Mouse (Mus musculus): Measurements from ENCODE around the gene Pigq.

The Pigq gene

GRCm38 (mm10) chr17:25925348-25925747 is 19.4 kb downstream of the Pigq start:
- no peak for DNase-seq (ENCODE audit: low read depth, low spot score)

DNA sequence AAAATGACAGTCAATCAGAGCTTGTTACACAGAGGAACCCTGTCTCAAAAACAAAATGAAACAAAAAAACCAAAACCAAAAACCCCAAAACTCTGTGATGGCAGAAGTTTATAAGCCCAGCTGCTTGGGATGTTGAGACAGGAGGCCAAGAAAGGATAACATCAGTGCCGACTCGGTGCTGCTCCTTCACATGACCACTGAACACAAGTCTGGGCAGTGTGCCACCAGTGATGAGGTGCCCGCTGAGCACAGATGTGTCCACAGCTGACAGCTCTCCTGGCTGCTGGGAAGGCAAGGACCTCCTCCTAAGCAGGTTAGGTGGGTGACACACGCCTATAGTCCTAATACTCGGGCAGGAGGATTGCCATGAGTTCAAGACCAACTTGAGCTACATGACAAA is 22.6 kb downstream of the Pigq start:
- DNase-seq (ENCODE audit: low read depth, low spot score): no peak

DNA sequence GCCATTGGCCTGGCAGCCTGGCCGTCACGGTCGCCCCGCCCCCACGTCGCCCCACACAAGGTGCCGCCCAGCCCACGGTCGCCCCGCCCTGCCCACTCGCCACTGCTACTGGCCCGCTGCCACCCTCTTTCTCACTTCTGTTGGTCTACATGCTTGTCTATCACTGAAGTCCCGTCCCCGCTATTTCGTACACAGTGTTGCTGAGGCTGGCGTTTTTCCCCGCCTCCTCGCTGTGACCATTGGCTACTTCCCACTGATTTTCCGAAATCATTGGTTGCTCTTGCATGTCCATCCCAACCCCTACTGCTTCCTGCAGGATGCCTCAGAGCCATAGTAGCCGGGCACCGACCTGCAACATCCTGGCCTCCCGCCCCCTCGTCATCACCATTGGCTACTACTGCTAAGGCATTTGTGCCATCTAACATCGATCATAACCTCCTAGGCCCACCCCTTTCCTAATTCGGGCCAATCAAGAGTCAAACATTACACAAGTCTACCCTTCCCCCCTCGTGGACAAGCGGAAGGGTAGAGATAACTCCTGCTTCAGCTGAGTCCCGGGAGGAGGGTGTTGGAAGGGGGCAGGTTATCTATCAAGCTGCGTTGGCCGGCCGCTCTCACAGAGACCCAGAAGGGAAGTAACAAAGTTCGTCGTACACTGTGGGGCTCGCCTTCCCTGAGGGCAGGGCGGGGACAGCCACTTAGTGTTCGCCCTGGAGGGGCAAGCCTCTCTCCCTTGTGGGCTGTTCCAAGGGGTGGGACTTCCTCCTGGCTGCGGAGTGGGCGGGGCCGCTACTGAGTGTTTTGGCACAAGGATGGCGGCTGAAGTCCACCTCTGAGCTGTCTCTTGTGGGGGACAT is 24.7 kb downstream of the Pigq start:
- DNase-seq (ENCODE audit: low read depth, low spot score): peak; percentile 100

GRCm38 (mm10) chr17:25919144-25919785 is 25.5 kb downstream of the Pigq start, which contains the start of gene Rab40c:
Rab40c (minus strand) TSS chr17:25919727.
- DNase-seq (ENCODE audit: low read depth, low spot score): peak; percentile 71

DNA sequence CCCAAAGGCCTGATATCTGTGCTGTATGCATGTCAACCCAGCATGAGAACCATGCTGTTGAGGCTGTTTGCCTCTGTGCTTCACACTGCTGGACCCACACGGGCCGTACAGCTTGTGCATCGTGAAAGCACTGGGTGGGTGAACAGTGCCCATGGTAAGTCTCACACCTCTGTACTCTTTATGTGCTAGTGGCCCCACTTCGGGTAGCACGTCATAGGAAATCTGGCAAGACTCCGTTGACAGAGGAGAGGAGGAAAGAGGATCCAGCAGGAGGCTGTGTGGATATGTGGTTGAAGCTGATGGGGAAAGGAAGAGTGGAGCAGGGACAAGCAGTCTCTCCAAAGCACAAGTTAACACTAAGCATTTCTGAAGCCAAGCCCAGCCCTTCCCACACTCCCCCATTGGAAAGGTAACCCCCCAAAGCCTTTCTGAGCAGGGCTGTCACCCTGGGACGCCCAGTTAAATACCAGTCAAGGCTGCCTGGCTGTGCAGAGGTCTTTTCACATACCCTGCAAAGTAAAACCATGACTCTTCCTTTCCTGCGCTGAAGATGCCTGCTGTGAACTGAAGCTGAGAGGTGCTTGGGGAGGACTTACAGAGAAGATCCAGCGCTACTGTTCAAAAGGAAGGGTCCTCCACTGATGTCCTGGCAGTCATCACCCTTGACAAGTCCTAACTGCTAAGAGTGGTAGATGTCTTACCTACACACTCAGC is 26.5 kb downstream of the Pigq start:
- no peak for DNase-seq (ENCODE audit: low read depth, low spot score)

DNA sequence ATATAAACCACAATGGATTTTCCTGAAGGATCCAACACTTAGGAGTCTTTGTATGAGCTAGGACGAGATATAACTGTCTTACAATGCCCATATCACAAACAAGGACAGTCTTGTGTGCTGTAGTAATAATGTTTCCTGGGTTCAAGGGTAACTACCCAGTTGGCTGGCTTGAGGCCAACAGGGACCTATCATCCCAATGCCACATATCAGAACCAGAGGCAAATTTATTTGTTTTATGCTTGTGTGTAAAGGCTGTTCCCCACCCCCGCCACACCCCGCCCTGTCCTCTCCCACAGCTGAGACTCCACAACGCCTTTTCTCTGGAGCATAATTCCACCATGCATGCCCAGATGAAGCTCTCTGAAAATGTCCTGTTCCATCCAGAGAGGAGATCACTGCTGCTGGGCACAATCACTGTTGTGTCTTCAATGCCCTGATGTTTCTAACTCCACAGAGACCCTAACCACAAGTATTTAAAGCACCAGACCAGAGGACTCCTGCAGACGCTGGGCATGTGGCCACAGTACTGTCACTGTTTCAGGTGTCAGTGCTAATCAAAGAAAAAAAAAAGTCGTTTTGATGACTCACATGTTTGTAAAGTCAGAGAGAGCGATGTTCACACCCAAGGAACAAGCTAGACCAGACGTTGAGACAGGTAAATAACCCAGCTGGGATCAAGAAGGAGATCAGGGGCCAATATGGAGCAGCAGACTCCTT is 27.6 kb downstream of the Pigq start:
- DNase-seq (ENCODE audit: low read depth, low spot score): no peak

GRCm38 (mm10) chr17:25914295-25914694 is 30.4 kb downstream of the Pigq start:
- DNase-seq (ENCODE audit: low read depth, low spot score): no peak

DNA sequence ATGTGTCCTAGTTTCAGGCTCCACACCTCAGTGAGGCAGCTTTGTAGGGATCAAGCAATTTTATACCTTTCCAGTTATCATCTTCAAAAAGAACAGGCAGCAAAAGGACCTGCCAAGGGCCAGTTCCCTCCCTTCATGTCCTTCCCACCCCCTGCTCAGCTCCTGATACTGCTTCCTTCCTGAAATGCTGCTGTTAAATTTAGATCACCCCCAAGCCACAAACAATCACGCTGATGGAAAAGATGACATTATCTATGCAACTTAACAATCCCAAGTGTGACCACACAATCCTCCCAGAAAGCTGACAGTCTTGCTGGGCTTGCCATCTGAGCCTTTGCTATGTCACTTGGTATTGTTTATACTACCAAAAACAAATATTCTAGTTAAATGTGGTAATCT is 30.9 kb downstream of the Pigq start:
- DNase-seq (ENCODE audit: low read depth, low spot score): no peak

DNA sequence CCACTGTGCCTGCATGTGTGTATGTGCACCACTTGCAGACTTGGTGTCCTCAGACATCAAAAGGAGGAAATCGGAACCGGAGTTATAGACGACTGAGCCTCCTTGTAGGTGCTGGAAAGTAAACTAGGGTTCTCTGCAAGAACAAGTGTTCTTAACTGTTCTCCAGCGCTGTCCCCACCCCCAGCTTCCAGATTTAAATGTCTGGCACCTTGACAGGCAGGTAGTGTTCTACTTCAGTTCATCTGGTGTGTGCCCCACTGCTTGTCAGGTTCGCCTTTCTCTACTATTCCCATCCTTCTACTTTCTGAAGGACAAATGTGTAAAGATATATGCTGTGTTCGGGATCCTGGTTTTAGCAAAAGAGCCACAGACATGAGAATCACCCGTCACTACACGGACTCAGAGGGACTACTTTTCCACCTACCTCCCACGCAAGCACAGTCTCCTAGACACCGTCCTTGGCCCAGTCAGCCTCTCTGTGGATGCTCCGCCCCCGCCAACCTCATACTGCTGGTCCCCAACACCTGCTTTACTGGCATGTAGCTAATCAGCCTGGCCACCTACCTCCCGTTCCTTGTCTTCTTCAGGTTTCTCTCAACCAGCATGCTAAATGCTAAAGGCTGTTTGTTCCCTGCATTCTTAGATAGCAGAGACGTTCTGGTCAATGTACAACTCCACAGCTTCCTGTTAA is 31.4 kb downstream of the Pigq start:
- DNase-seq (ENCODE audit: low read depth, low spot score): peak; percentile 20

- no peak for DNase-seq (ENCODE audit: low read depth, low spot score)
These were observed 32.9 kb downstream of the Pigq start for GRCm38 (mm10) chr17:25911816-25912215.

- DNase-seq (ENCODE audit: low read depth, low spot score): no peak
These were observed 37.1 kb downstream of the Pigq start for GRCm38 (mm10) chr17:25907640-25908039.

DNA sequence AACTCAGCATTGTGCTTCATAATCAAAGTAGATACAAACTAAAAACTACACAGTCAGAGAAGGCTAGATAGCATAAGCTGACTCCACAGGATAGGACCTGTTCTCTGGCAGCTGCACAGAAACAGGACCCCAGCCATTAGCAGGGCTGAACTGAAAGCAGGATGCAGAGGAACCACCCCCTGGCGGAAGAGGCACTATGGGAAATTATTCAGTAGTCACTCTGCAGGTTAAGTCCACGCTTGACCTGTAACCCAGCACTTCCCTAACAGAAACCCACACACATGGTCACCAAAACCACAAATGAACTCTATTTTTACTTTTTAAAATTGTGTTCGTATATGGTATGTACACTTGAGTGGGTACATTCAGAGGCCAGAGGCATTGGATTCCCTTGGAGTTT is 41.7 kb downstream of the Pigq start:
- no peak for DNase-seq (ENCODE audit: low read depth, low spot score)

DNA sequence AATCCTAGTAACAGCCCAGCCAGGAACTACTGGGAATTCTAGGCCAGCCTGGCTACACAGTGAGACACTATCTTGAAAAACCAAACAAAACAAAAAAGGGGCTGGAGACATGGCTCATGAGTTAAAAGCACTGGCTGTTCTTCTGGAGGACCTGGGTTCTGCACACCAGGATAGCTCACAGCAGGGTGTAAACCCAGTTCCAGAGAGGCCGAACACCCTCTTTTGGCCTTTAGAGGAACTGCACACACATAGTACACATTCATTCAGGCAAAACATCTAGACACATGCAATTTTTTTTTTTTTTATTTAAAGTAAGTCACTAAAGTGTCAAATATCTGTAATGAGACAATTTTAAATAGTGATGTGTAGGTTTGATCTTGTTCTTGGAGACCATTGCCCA is 44.5 kb downstream of the Pigq start:
- DNase-seq (ENCODE audit: low read depth, low spot score): peak; percentile 65

GRCm38 (mm10) chr17:25895891-25896290 is 48.8 kb downstream of the Pigq start:
- DNase-seq (ENCODE audit: low read depth, low spot score): no peak

DNA sequence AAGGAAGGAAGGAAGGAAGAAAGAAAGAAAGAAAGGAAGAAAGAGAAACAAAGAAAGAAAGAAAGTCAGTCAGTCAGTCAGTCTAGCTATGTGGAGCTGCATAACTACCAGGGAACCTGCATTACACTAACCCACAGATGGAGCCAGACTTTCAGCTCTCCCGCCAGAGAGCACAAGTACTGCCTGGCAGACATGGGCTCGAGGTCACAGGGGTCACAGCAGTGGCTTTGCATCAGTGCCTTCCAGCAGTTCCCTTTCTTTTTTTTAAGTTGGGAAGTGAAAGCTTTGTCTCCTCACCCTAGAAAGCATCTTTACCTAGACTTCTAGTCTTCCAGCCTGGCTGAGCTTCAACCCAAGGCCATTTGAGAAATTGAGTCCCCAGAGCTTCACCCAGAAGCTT is 49.3 kb downstream of the Pigq start:
- no peak for DNase-seq (ENCODE audit: low read depth, low spot score)

GRCm38 (mm10) chr17:25893975-25894617 is 50.6 kb downstream of the Pigq start:
- peak; percentile 83 for DNase-seq (ENCODE audit: low read depth, low spot score)

DNA sequence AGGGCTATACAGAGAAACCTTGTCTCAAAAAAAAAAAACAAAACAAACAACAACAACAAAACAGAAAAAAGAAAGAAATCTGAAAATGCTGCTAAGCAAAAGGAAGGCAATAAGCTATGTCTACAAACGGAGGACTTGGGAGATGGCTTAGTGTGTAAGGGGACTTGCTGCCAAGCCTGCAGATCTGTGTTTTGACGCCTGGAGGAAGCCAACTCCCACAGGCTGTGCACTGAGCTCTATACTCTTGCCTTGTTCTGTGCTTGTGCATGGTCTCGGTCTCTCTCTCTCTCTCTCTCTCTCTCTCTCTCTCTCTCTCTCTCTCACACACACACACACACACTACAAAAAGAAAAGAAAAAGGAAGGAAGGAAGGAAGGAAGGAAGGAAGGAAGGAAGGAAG is 55.9 kb downstream of the Pigq start:
- no peak for DNase-seq (ENCODE audit: low read depth, low spot score)

DNA sequence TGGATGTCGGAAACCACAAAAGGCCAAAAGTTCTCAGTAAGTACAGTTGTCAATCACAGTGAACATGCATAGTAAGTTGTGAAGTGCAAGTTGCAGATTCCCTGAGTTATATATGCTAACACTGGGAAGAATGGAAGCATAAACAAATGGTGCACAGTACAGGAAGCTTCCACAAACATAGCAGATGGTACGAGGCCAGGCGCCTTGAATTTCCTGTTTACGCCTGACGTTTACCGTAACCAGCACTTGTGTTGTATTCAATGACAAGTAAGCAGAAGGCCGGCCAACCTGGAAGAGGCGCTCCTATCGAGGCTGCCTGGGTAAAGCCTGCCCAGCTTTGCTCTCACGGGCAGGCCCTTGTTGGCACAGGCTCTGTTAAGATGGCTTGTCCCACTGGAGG is 57.3 kb downstream of the Pigq start:
- no peak for DNase-seq (ENCODE audit: low read depth, low spot score)

DNA sequence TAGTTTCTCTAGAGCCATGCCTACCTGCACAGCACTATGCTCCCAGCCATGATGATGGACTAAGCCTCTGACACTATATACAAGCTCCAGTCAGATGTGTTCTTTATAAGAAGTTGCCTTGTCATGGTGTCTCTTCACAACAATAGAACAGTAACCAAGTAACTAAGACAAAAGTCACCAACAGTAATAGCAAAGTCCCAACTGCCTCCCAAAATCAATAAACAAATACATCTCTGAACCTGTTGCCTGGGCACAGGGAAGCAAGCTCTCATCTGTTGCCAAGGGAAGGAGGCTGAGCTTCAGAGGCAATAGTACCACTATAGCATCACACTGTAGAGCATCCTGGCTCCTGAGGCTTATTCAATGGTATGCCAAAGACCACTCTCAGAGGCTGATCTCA is 57.9 kb downstream of the Pigq start:
- no peak for DNase-seq (ENCODE audit: low read depth, low spot score)

- DNase-seq (ENCODE audit: low read depth, low spot score): peak; percentile 79
These were observed 59.1 kb downstream of the Pigq start for GRCm38 (mm10) chr17:25885636-25886035.

DNA sequence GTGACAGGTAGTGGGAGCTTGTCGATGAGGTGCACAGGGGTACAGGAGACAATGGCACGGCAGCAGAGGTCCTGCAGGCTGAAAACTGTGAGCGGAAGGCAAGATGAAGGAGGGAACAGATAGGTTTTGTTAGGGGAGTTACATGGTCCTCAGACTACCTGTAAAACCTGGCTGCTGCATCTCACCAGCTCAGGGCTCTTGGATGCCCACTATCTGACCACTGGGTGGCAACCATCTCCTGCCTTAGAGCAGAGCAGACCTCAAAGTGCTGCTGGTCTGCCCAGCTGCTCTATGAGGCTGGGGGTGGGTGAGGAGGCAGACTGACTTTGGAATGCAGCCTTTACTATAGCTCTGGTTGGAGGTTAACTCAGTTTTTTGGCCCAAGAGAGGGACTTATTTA is 60.9 kb downstream of the Pigq start:
- no peak for DNase-seq (ENCODE audit: low read depth, low spot score)

All from ZHBTc4 (cell line).